Mouse (Mus musculus) liver, postnatal 0 days (tissue): Measurements from ENCODE around the gene Hdac6. TPM values are rescaled to one million over a fixed set of nuclear protein-coding genes. Genes with fewer than 3 reads are reported as not detected.

Source experiments
- ATAC-seq: fragments of 200-750 bp; cut with Nextera tagmentation; 2 replicates; pipeline ENCODE4 v1.8.0; 2017; ENCODE audit warnings: mild to moderate bottlenecking, moderate library complexity
- DNase-seq: peaks from one replicate; pipeline ENCODE4 v3.0.0-alpha.2; 2016
- H3K27ac ChIP-seq: fragments of 300-500 bp; sonication (generic); 2 replicates; pipeline ENCODE4 v1.5.1; 2014; ENCODE audit warnings: antibody characterized with exemption, moderate library complexity, mild to moderate bottlenecking, low read depth
- H3K27me3 ChIP-seq: fragments of 300-500 bp; sonication (generic); 2 replicates; pipeline ENCODE4 v1.6.1; 2014; ENCODE audit warnings: low read length, control low read depth, mixed read lengths; ENCODE audit not compliant: insufficient read depth
- H3K36me3 ChIP-seq: fragments of 300-500 bp; sonication (generic); replicated peaks from 2 replicates; pipeline ENCODE4 v1.6.1; 2014; ENCODE audit warnings: mild to moderate bottlenecking, control low read depth, low read length, moderate library complexity, mixed read lengths; ENCODE audit not compliant: insufficient read depth
- H3K4me1 ChIP-seq: fragments of 300-500 bp; sonication (generic); 2 replicates; pipeline ENCODE4 v1.6.1; 2014; ENCODE audit warnings: antibody characterized with exemption, mild to moderate bottlenecking, control low read depth; ENCODE audit not compliant: insufficient read depth
- H3K4me2 ChIP-seq: fragments of 300-500 bp; sonication (generic); 2 replicates; pipeline ENCODE4 v1.6.1; 2014; ENCODE audit warnings: low read depth, mild to moderate bottlenecking, low read length, moderate library complexity, mixed read lengths
- H3K4me3 ChIP-seq: fragments of 300-500 bp; sonication (generic); 2 replicates; pipeline ENCODE4 v1.5.1; 2014; ENCODE audit warnings: low read depth, low read length
- H3K9ac ChIP-seq: fragments of 300-500 bp; sonication (generic); replicated peaks from 2 replicates; pipeline ENCODE4 v1.6.1; 2014; ENCODE audit warnings: mild to moderate bottlenecking, moderate library complexity
- H3K9me3 ChIP-seq: fragments of 300-500 bp; sonication (generic); 2 replicates; pipeline ENCODE4 v1.6.1; 2016; ENCODE audit warnings: mild to moderate bottlenecking, control low read depth, low read length, mixed read lengths
- CTCF ChIP-seq: sonication (generic); IDR thresholded peaks from 2 replicates; pipeline ENCODE4 v1.5.1; 2016; ENCODE audit warnings: antibody characterized with exemption, low read depth
- EP300 ChIP-seq: IDR thresholded peaks from 2 replicates; pipeline ENCODE4 v1.6.1; 2016; ENCODE audit warnings: antibody characterized with exemption, low read depth, mild to moderate bottlenecking
- WGBS: fragments of 180-500 bp; shearing (Covaris S2); extraction: QIAGEN DNeasy Blood & Tissue Kit; methylation state at CpG from one replicate; pipeline ENCODE4 v1.1.7; 2014; ENCODE audit not compliant: insufficient replicate concordance; 5-methylcytosine and 5-hydroxymethylcytosine counted together
- polyA plus RNA-seq: library from polyadenylated mRNA; unstranded; fragments of >200 nt; fragmentation: Nextera tagmentation; extraction: Ambion mirVana; gene quantifications from 2 replicates; pipeline ENCODE4 v1.2.1, GENCODE M21; 2015

Gene Hdac6
- polyA plus RNA-seq, 1 experiment from 2014 or later, result 11.8 TPM

DNA sequence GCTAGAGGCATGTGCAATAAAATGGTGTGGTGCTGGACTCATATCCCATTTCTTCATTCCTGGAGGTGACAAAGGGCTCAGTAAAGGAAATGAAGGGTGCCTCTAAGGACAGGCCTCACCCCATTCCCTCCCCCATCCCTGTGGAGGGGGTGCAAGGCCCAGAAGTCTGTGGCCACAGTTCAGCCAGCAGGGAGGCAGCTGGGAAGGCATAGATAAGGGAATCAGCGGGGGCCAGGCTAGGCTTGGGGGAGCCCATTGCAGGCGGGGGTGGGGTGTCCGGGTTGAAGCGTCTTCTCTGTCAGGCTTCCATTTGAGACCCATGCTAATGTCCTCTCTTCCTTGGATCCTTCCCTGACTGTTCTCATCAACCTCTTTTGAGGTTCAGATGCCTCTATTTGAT lies 23.6 kb upstream of the Hdac6 start:
- Histone ChIP-seq H3K4me2 (peak overlapping the region; percentile 51), H3K36me3 (no peaks in the 10 kb centered on the region), H3K4me3 (no peak overlapping the region), H3K27me3 (no peaks in the 10 kb centered on the region), H3K27ac (peak overlapping the region; percentile 81), H3K9me3 (no peaks in the 10 kb centered on the region), H3K4me1 (no peaks in the 10 kb centered on the region), H3K9ac (no peak overlapping the region)
- peak; percentile 82 for DNase-seq
- TF ChIP-seq EP300 (peak; percentile 96), CTCF (no peak)
- 49% methylated on average over 4 of the region's 4 CpGs for WGBS
- peak; percentile 91 for ATAC-seq

DNA sequence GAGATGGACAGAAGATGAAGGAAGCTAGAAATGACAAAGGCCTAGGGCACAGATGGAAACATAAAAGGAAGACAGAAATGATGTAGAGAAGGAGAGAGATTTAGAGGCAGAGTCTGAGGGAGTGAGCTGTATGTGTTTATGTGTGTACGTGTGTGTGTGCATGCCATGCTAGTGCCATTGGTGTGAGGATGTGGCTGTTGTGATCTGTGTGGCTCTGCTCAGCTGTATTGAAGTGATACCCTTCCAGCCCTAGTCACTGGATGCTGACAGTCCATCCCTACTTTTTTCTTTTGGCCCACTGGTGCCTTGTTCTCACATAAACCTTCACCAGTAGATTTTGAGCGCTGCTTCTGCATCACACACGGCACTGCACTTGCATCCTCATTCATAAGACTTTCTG lies 21.2 kb upstream of the Hdac6 start:
- Histone ChIP-seq H3K27ac (peak overlapping the region; percentile 63), H3K9ac (0 out of 2 replicates have a peak overlapping the region, but pooled peaks have one; percentile 9), H3K4me3 (no peak overlapping the region), H3K27me3 (no peaks in the 10 kb centered on the region), H3K4me1 (no peaks in the 10 kb centered on the region), H3K9me3 (no peaks in the 10 kb centered on the region), H3K36me3 (no peaks in the 10 kb centered on the region), H3K4me2 (peak overlapping the region; percentile 60; the same call in 1 of the 2 replicates)
- DNase-seq (no peak), ATAC-seq (no peak)
- WGBS, result 73% methylated on average over 3 of the region's 3 CpGs
- TF ChIP-seq CTCF, result no peak
- TF ChIP-seq EP300, result no peak

DNA sequence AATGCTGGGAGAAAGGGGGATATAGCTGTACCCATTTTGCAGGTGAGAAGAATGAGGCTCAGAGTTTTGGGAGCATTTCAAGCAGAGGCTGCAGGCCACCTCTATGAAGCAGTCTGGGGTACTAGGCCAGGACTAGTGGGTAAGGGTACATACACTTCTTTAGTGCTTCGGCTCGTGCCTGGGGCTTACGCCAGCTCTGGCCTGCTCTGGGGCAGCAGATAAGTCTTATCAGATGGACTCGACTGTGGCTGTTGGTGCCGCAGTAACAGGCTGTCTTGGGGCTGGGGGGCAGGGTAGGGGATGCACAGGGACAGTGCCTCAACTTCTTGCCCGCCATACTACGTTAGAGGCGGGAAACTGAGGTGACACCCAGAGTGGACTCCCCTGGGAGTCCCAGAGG lies 20.5 kb upstream of the Hdac6 start:
- WGBS, result 43% methylated on average over 8 of the region's 8 CpGs
- H3K27ac ChIP-seq, result peak overlapping the region; percentile 63
- H3K9ac ChIP-seq, result no peak overlapping the region
- peak; percentile 34 for DNase-seq
- no peaks in the 10 kb centered on the region for H3K36me3 ChIP-seq
- peak; percentile 63 for ATAC-seq
- peak overlapping the region; percentile 61 for H3K4me3 ChIP-seq
- no peaks in the 10 kb centered on the region for H3K9me3 ChIP-seq
- no peaks in the 10 kb centered on the region for H3K4me1 ChIP-seq
- TF ChIP-seq CTCF (no peak), EP300 (peak; percentile 84)
- H3K4me2 ChIP-seq, result peak overlapping the region; percentile 60
- H3K27me3 ChIP-seq, result no peaks in the 10 kb centered on the region

DNA sequence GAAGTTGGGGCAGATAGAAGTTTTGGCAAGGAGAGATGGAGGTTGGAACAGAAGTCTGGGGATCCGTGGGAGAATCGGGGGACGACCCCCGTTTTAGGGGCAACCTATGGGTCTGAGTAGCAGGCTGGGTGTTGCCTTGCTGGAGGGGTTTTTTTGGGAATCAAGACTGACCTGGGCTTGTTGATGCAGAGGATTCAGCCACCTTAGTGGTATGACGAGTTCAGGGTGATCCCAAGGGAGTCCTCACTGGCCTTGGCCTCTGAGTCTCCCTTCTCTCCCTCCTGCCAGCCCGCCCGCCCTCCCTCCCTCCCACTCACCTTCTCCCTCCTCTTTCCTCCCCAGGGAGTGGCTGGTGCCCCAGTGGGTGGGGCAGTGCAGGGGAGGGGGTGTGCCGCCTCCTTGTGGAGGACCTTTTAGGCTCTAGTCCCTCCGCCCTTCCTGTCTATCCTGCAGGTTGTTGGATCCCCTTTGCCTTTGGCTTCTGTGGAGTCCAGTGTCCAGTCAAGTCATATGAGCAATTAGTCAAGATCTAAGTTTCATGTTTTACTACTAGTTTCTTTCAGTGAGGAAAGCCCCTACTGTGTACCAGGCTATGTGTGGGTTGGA lies 20.0 kb upstream of the Hdac6 start:
- Histone ChIP-seq H3K36me3 (no peaks in the 10 kb centered on the region), H3K9me3 (no peaks in the 10 kb centered on the region), H3K4me2 (peak overlapping the region; percentile 60), H3K27ac (peak overlapping the region; percentile 63), H3K27me3 (no peaks in the 10 kb centered on the region), H3K4me3 (peak overlapping the region; percentile 61), H3K4me1 (no peaks in the 10 kb centered on the region), H3K9ac (peak overlapping the region; percentile 66)
- ATAC-seq (peak; percentile 66), DNase-seq (peak; percentile 62)
- TF ChIP-seq CTCF, result peak; percentile 45
- no peak for TF ChIP-seq EP300
- WGBS, result 49% methylated on average over 8 of the region's 9 CpGs

DNA sequence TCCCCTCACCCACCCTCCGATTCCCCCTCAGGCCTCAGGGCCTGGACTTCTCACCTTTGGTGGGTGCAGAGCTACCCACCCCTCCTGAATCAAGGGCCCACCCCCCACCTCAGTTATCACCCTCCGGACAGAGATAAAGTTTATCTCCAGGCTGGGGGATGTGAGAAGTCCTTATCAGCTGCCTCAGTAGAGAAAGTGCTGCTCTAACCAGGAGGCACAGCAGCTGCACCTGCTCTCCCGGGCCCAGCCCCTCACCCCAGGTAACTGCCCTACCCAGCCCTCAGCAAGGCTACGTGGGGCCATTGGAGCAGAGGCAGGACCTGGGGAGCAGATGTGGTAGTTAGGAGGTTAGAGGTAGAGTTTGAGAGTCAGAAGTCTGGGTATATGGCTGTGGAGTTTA lies 18.5 kb upstream of the Hdac6 start:
- no peak for TF ChIP-seq EP300
- TF ChIP-seq CTCF, result no peak
- DNase-seq (no peak), ATAC-seq (no peak)
- H3K27me3 ChIP-seq, result no peaks in the 10 kb centered on the region
- 41% methylated on average over 4 of the region's 4 CpGs for WGBS
- peak overlapping the region; percentile 57 for H3K4me2 ChIP-seq
- peak overlapping the region; percentile 66 for H3K9ac ChIP-seq
- H3K4me3 ChIP-seq, result peak overlapping the region; percentile 61
- H3K36me3 ChIP-seq, result no peaks in the 10 kb centered on the region
- H3K27ac ChIP-seq, result 0 out of 2 replicates have a peak overlapping the region, but pooled peaks have one; percentile 34
- no peaks in the 10 kb centered on the region for H3K4me1 ChIP-seq
- H3K9me3 ChIP-seq, result no peaks in the 10 kb centered on the region

GRCm38 (mm10) chrX:7963829-7964626 lies 16.3 kb upstream of the Hdac6 start:
- no peaks in the 10 kb centered on the region for H3K27me3 ChIP-seq
- peak overlapping the region; percentile 24 for H3K4me3 ChIP-seq
- no peak overlapping the region; the same call in 1 of the 2 replicates for H3K9ac ChIP-seq
- H3K27ac ChIP-seq, result no peak overlapping the region
- ATAC-seq (no peak), DNase-seq (no peak)
- TF ChIP-seq EP300 (no peak), CTCF (no peak)
- H3K9me3 ChIP-seq, result no peaks in the 10 kb centered on the region
- H3K4me1 ChIP-seq, result no peaks in the 10 kb centered on the region
- peak overlapping the region; percentile 58 for H3K4me2 ChIP-seq
- WGBS, result 36% methylated on average over 7 of the region's 7 CpGs
- no peaks in the 10 kb centered on the region for H3K36me3 ChIP-seq
